Mouse (Mus musculus) left cerebral cortex, postnatal 25 days (tissue): Measurements from ENCODE around the gene Slc25a12. TPM values are rescaled to one million over a fixed set of nuclear protein-coding genes. Genes with fewer than 3 reads are reported as not detected.

Experiments
- DNase-seq, 2 experiments: peaks; one replicate each; pipeline ENCODE4 v3.0.0; 2022; ENCODE audit warnings: low spot score in 2 of 2, mixed read lengths in 1 of 2
- intact Hi-C: fragments of 180-260 bp; cut with DNase I; formaldehyde crosslinking; loops from one replicate; pipeline ENCODE4 v1.15.1; 2025
- total RNA-seq, 2 experiments: library from RNA; stranded (reverse); gene quantifications; 2 replicates each; pipeline ENCODE4 v1.2.3; 2021

Gene Slc25a12
- total RNA-seq, 2 experiments from 2014 or later: 147 to 160 TPM

DNA sequence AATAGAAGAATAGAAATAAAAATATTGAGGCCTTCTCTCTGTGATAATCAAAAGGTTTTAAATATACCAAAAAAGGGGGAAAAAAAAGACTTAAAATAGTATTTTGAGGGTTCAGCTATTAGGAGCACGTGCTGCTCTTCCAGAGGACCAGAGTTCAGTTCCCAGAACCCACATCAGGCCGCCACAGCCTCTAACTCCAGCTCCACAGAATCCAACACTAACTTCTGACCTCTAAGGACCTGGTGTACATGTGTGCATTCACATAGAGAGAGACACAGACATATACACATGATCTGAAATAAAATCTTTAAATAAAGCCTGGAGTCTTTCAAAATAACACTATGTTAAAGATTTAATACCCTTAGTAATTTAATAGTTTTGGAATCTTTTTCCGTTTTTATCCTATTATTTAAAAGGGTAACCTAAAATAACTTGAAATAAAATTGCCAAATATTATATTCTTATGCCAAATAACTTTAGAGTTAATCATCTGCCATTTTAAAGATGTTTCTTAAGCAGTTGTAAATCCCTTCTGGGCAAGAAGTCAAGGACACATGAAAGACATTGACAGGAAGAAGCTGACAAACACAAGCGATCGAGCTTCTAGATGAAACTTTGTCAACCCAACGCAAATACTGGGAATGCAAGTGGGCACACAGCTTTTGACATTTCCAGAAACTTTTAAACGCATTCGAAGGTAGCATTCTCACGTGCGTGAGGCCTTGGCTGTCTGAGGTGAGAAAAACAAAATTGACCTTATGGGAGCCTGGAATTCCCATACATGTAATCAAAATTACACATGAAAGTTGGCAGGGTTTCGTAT is 16.4 kb downstream of the Slc25a12 start:
- intact Hi-C loops: no loop called here
- DNase-seq: no peak

DNA sequence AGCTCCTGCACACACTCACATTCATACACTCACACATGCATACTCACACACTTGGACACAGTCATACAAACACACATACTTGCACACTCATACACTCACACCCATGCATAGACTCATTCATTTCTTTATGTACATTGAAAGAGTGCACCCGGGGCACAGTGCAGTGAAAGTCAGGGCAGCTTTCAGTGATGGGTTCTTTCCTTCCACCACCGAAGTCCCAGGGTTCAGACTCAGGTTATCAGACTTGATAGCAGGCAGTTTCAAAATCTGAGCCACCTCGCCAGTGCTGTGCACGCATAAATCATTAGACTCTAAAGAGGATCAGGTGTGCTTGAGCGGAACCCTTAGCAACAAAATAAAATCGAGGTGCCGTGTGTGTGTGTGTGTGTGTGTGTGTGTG is 17.4 kb downstream of the Slc25a12 start:
- intact Hi-C loops: no loop called here
- no peak for DNase-seq

DNA sequence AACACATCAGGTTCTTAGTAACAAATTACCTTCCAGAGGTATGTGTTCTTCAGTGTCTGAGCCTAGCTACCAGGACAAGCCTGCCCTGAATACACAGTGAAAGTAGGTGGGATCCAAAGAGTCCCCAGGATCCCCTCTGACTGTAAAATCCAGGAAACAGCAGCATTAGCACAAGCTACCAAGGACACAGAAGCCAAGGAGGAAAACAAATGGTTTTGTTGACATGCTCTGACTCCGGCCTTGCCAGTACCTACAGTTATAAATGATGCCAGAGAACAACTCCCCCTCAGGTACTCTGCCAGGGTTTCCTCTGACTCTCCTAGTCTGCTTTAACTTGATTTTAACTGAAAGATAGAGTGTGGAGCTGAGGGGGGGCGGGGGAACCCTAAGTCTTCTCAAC is 18.0 kb downstream of the Slc25a12 start:
- intact Hi-C loops: no loop called here
- no peak for DNase-seq

DNA sequence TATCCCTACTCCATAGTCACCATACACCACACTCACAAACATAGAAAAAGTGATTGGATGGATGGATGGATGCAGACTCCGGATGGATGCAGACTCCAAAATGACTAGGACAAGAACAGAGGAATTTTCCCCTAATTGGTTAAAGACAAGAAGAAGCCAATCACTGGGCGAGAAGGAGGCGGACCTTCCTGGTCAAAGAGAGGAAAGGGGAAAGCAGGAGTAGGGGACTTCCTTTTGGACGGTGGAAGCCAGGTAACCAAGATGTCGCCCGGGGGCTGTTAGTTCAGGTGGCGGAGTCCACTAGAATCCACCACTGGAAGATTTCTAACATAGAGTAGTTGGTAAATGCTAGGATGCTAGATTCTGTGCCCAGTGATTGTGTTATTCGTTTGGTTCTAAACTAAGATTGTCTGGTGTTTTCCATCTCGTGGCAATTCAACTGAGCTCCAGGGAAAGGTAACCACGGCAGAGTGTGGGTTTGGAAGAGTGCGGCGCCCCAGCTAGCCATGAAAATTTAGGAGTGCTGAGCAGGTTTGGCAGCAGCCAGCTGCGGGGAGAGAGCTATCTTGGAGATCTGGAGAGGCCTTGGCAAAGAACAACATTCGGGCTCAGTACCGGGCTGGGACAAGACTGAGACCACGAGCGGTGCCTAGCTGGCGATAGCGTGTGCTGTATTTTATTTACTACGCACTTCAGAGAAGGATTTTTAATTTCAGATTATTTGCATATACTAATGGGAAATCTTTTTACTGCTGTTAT is 19.6 kb downstream of the Slc25a12 start:
- intact Hi-C loops: no loop called here
- no peak for DNase-seq

DNA sequence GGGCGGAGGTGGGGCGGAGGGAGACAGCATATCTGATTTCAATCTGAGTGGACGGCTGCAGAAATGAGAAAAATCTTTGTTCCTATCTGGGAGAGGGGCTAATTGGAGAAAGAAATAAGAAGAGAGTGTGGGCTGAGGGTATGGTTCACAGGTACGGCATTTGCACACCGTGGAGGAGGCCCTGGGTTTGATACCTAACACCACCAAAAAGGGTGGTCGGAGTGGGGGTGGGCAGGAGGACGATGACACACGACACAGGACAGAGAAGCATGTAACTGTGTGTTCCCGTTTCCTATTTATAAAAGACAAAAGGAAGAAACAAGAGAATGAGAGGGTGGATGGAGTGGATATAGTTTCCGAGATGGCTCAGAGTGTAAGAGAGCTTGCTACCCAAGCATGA is 20.4 kb downstream of the Slc25a12 start:
- intact Hi-C loops: no loop called here
- no peak for DNase-seq

DNA sequence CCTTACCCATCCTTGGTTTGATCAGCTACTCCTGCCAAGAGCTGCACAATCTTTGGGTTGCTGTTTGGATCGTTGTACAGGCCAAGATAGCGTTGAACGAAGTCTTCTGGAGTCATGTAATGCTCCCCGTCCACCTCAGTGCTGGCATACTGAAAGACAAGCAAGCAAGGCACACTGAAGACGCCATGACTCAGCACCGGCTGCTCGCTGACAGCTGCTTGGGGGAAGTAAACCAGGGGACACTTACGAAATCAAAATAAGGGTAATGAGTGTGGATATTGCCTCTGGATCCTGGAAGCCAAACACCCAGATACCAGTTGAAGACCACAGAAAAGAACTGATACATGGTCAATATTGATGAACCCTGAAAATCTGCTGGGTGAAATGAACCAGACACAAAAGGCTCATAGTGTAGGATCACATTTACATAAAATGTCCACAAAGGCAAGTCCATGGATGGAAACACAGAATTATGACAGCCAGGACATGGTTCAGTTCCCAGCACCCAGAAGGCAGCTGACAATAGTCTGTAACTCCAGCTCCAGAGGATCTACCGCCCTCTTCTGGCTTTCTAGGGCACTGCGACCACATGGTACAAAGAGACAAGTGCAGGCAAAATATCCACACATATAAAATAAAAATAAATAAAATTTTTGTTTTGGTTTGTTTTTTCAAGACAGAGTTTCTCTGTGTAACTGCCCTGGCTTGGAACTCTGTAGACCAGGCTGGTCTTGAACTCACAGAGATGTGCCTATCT is 23.5 kb downstream of the Slc25a12 start:
- peak in 1 of 2 experiments; percentile 32 for DNase-seq
- intact Hi-C loops: no loop called here

DNA sequence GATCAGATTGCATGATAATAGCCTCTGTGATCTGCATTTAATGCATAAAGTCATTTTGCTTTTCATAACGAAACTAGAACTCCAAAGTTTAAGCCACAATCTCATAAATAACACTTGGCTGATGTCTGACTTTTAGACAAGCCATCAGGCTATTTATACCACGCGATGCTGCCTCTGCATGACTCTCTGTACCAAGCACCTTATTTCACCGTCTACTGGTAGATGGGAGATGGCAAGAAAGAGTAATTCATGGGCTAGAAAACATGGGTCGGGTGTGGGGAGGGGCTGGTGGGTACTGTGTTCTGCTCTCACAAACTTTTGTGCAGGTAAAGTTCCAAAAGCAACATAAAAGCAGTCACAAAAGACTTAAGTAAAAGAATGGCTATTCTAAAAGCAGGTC is 27.4 kb downstream of the Slc25a12 start:
- DNase-seq: no peak
- intact Hi-C loops: no loop called here

DNA sequence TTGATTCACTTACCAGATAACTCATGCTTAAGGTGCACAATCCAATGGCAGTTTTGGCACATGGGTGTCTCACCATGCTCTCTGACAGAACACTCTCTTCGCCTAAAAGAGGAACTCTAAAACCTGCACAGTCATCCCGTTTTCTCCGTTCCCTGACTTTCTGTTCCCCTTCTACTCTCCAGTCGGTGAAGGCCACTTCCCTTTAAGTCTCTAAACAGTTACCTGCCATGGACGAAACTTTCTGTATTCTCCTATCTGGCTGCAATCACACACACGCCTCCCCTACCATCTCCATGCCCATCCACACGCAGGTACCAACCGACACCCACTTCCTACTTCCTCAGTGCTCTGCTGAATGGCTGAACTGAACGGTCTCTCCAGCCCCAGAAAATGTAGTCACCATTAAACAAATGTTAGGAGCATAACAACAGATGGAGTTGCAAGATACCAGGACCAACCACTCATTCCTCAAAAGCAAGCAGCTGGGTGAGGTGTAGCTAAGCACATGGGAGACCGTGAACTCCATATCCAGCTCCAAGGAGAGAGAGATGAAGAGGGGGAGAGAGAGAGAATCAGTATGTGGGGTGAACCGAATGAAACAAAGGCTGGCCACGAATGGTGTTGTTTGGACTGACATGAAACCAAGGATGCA is 29.3 kb downstream of the Slc25a12 start:
- intact Hi-C loops: no loop called here
- DNase-seq: peak in 1 of 2 experiments; percentile 35

DNA sequence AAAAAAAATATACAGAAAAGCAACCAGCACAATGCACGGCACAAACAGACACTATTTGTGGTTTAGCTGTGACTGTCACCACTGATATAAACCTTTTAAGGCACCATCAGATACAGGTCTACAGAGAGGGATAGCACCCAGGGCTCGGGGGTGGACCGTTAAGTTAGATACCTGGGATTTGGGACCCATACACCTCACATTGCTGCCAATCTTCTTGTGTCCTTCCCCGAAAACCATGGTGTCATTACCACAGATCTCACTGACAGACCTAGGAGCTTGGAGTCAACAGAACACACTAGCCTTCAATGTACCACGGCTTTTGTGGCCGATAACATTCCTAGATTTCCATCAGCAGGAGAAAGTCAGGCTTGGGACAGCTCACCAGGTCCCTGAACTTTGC is 30.9 kb downstream of the Slc25a12 start:
- DNase-seq: no peak
- intact Hi-C loops: no loop called here

DNA sequence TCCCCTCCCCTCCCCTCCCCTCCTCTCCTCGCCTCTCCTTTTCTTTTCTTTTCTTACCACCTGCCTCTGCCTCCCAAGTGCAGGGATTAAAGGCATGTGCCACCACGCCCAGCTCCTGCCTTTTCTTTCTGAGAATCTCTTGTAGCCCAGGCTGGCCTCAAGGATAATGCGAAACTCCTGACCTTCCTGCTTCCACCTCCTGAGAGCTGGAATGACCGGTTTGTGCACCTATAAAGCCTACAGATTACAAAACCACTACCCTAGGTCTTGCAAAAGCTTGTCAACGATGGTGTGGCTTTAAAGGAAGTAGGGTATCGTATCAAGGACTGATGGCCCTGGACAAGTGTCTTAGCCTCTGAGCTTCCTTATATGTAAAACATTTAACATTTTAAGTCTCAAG is 31.3 kb downstream of the Slc25a12 start:
- intact Hi-C loops: no loop called here
- DNase-seq: no peak

DNA sequence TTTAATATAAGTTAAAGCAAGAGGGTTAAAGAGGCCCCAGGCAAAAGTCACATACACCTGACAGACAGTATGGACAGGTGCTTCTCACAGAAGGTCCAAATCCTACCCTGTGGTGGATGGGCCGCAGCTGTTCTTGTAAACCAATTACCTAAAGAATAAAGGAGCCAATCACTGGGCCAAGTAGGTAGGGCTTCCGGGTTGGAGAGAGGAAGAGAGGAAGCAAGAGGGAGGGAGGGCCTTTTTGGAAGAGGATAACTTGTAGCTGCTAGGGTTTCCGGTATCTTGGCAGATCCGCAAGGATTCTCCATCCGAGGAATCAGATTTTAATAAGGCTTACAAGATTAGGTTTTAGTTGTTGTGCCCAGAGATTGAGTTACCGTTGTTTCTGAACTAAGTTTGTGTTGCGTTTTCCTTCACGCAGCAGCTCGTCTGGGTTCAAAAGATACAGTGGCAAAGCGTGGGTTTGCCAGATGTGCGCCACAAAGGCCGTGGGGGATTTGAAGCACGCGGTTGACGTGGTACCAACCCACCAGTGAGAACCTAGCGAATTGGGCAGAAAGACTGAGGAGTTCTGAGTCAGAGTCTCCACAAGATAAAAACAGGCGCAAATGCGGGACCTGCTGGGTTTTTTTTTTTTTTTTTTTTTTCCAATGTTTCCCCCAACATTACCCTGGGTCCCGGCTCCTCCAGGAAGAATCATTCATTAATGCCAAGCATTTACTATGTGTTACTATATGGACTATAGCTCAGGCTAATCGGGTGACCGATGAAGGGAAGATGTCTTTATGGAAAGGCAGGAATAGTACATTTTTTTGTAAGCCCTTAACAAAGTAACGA is 33.3 kb downstream of the Slc25a12 start:
- no peak for DNase-seq
- intact Hi-C loops: no loop called here

DNA sequence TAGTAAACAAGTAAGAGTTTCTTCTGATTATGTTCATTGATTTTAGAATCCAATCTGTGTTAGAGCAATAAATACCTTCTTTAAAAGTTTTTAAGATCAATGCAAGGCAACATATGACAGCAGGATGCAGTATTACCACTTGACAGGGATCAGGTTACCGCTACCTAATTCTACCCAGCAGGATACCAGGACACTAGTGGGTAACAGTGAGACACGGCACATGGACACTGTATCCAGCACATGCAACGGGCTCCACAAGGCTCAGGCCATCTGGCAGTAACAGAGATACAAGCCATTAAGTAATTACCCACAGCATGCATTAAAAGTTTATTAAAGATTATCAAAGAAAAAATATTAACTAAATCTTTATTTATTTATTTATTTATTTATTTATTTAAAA is 37.8 kb downstream of the Slc25a12 start:
- no peak for DNase-seq
- intact Hi-C loops: no loop called here

DNA sequence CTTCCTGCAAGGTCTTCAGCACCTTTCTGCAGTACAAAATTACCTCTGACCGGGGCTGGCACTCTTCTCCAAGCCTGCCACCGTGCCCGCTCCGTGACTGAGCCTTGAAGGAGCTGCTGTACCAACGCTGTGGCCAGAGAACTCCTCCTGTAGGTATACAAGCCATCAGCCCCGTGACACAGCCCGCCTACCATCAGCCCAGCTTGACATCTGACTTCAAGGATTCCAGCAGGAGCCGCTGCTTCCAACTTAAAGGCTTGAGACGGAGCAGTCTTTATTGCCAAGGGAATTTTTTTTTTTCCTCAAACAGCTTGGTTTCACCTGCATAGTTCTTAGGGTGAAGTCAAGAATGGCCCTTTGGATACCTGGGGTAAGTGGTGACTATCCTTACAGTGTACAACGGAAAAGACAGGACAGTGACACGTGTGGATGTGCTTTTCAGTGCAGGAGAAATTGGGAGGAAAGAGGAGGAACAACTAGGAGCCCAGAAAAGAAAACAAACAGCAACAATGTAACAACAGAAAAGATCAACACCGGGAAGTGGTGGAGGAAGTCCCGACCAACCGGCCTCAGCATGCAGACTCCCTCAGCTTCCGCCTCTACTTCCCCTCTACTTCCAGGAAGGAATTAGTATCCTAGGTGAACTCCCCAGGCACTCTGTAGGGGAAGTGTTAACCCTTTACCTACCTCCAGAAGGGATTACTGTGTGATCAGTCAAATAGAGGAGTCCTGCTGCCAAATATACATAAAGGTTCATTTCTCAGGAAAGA is 39.0 kb downstream of the Slc25a12 start:
- no peak for DNase-seq
- intact Hi-C loops: no loop called here

DNA sequence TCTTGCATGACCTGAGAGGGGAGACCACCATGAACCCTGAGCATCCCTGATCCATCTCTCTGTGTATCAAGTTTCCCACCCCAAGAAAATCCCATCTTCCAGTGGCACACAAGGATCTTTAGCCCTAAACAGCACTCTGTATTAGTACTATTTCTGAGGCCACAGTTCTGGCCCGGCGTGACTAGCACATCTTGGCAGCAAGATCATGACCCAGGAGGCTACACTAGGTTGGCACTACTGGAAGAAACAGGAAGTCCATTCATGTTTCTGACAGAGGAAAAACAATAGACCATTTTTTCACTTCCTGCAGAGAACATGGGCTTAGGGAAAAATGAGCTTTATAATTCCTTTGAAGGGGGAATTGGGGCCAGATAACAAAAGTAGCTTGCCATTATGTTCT is 39.8 kb downstream of the Slc25a12 start:
- intact Hi-C loops: no loop called here
- no peak for DNase-seq

DNA sequence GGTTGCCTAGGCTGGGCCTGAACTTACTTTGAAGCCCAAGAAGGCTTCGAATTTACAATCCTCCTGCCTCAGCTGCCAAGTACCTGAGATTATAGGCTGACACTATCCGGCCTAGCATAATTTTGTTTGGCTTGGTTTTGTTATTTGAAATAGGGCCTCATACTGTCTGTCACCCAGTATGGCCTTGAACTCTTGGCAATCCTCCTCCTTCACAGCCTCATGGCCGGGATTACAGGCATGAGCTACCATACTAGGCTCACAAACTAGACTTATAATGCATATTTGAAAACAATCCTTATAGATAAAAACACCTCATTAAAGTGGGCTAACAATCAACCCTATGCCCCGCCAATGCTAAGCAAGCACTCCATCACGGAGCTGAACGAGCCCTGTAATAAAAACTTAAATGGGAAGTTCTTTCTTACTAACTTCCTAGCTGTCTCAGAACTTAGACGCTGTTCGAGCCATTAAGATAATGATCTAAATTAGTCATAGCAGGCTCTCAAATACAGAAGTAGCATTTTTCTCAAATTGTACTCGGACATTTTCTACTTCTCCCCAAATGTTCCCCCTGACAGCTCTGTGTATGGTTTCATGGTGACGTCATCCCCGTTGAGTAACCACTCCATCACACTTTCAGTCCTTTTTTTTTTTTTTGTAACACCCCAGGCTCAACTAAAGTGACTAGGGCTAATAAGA is 40.6 kb downstream of the Slc25a12 start:
- DNase-seq: no peak
- intact Hi-C loops: no loop called here

DNA sequence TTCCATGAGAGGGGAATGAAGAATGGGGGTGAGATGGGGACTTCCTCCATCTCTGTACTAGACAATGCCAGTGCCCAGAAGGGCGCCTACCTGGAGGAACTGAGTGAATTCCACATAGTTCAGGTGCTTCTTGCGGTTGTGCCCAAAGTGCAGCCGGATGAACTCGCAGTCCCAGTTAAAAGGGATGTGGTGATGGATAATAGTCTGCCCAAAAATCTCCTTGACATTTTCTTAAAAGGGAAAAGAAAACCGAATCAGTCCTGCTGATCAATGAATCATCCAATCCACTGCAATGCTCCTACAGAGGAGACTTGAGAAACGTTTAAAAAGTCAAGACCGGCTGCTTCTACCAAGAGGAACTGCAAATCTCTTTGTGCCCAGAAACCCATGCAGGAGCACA is 43.7 kb downstream of the Slc25a12 start:
- no peak for DNase-seq
- intact Hi-C loops: no loop called here

DNA sequence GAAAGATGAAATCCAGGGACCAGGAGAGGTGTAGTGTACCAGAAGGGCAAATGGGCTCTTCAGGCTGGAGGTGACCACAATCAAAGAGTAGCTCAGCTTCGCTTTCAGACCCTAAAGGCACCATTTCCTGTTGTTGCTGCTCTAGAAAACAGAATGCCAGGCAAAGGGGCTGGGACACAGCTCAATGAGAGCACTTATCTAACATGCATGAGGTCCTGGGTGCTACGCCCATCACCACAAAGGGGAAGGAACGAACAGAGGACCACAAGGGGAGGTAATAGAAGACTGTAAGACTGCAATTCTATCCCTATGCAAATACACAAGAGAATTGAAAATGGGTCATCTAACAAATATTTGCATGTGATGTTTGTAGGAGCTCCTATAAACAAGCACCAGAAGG is 46.1 kb downstream of the Slc25a12 start:
- intact Hi-C loops: no loop called here
- no peak for DNase-seq
